Mouse (Mus musculus) CD4-positive helper T cell, adult 2 months (primary cell): ENCODE results near the gene Olig2.
"Not testable (repeated sequence)": the region's sequence is repeated elsewhere in the genome, so short reads cannot be mapped to it uniquely, and the experiment has no call there.

ENCODE experiments used
- DNase-seq: peaks from one replicate; pipeline ENCODE4 v3.0.0-alpha.2; 2012; ENCODE audit warnings: low read depth, missing footprints, low spot score

The Olig2 gene

GRCm38 (mm10) chr16:91226883-91227759, 1.9 kb downstream of the Olig2 start:
- no peak for DNase-seq

- no peak for DNase-seq
Measured at GRCm38 (mm10) chr16:91227760-91228043, 2.4 kb downstream of the Olig2 start.

DNA sequence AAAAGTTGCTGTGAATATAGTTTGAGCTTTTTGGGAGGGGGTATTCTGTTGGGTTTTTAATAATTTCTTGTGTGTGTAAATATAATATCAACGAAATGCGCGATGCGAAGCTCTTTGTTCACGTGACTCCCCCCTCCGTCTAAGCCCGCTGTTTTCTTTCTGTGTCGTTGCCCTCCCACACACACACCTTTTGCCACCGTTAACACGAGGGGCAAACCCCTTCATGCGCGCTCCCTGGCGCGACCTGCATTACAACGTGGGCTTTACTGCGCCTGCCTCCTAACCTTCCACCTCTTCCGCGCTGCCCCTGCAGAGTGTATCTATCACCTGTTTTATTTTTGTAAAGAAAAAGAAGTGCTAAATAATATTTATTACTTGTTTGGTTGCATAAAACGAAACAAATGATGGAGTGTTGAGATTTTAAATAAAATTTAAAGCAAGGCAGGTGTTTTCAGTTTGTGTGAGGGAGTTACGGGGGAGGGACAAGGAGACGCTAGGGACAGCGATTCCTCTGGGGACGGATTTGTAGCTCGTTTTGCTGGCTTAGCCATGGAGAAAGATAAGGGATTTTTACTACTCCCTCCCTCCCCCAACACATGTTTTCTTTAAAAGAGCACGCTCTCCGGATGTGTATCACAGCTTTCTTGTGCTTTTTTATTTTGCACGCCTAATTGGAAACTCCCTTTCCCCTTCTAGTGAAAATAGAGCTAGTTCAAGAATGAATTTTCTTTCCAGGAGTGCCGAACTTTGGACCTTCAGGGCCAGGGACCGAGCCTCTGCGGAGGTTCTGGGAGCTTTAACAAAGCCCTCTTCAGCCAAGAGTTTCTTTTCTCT, 3.2 kb downstream of the Olig2 start:
- no peak for DNase-seq

- DNase-seq: no peak
Measured at GRCm38 (mm10) chr16:91229072-91229348, 3.8 kb downstream of the Olig2 start.

GRCm38 (mm10) chr16:91229643-91230042, 4.4 kb downstream of the Olig2 start:
- no peak for DNase-seq

DNA sequence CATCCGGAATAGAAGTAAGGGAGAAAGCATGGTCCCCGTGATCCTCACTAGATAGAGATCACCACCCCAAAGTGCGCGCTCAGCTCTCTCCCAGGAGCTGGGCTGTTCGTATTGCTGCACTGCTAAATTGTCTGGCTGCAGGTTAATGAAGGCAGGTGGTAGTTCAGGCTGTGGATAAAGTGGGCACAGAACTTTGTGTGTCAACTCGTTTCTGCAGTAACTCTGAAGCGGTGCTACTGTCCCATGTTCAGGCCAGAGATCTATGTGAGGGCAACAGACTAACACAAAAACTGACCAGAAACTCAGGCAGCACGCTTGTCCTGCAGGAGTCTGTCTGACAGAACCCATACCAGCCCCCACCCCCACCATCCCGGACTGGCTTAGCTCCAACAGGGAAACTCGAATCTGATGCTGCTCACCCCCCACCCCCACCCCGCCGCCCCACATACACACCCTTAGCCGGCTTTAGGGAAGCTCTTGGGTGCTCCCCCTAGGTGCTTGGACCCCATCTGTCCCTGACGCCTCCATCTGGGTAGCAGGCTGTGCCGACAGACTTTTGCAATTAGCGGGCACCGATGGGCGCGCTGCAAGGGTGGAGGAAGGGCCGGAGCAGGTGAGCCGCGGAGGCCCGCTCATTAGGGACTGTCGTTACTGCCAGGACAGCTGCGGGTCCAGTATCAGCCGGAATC, 6.7 kb downstream of the Olig2 start:
- no peak for DNase-seq

- DNase-seq: no peak
Measured at GRCm38 (mm10) chr16:91232470-91233240, 7.4 kb downstream of the Olig2 start.

GRCm38 (mm10) chr16:91233241-91233944, 8.1 kb downstream of the Olig2 start:
- DNase-seq: no peak

DNA sequence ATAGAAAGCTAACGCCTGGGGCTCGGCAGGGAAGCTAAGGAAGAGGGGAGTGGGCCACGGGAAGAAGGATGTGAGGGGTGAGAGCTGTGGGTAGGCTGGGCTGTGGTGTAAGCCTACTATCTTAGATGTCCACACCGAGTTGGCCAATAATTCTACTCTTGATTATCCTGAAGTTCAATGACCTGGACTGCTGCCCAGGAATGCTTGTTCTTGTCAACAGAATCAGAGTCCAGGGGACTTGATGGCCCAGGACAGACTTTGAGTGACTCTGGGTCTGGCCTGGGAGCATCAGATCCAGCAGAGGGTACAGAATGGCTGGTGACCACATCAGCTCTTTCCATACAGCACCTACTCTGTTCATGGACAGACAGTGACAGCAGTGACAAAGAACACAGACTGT, 13.8 kb downstream of the Olig2 start:
- DNase-seq: no peak

DNA sequence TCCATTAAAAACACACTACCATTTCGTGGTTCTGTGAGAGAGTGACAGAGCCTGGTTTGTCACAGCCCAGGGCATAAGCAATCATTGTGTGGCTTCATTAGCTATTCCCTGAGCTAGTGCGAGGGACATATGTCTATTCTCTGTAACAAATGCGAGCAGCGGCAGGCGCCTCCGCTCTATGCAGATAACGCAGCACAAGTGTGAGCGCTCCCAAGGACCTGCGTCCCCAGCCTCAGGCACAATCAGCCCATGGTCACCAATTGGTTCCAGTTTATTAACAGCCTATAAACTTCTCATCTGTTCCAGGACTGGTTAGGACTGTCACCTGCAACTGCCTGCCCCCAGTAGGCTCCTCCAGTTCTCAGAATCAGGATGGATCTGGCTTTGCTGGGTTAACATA, 21.0 kb downstream of the Olig2 start:
- DNase-seq: no peak

GRCm38 (mm10) chr16:91255419-91256164, 30.3 kb downstream of the Olig2 start:
- DNase-seq: not testable (repeated sequence)

DNA sequence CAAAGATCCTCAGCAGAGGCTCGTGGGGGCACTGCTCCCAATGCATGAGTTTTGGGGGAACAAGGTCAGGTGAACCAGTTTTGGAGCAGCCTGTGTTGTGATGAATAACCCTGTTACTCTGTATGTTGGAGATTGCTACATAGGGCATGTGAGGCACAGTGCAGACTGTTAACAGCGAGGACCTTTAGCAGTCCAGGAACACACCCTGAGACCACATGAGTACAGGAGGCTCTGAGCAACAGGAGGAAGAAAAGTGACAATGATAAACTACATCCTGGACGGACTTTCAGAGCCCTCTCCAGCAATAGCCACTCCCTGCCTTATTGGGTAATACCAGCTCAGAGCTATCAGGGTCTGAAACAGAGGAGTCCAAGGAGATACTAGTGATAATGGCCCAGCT, 33.7 kb downstream of the Olig2 start:
- no peak for DNase-seq

GRCm38 (mm10) chr16:91260861-91261260, 35.6 kb downstream of the Olig2 start:
- no peak for DNase-seq

DNA sequence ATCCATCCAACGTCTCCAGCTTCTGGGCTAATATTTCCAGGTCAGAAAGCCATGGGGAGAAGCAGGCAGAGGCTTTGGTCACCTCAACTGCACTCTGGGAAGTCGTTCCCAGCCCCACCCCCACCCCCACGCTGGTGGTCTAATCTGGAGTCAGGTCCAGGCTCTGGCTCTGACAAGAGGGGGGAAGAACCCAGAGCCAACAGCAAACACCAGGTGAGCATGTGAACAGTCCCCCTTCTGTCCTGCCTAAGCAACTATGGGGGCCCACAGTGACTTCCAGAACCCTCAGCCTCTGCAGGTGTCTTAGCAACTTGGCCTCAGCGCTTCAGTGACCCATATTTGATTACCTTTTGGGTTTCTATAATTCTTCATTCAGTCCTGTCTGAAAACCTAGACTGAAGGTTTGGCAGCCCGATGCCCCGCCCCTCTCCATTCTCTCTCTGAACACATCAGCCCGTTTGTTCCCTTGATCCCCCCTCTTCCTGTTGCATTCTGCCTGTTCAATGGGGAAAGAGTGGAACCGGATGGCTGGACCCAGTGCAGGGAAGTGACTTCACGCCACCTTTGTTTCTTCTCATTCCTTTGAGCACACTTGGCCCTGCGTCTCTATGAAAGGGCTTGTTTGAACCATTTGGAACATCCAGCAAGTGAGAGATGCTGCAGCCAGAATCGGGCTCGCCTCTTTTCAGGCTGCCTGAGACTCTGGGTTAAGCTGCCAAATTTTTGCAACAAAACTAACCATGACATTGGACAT, 37.4 kb downstream of the Olig2 start:
- no peak for DNase-seq

DNA sequence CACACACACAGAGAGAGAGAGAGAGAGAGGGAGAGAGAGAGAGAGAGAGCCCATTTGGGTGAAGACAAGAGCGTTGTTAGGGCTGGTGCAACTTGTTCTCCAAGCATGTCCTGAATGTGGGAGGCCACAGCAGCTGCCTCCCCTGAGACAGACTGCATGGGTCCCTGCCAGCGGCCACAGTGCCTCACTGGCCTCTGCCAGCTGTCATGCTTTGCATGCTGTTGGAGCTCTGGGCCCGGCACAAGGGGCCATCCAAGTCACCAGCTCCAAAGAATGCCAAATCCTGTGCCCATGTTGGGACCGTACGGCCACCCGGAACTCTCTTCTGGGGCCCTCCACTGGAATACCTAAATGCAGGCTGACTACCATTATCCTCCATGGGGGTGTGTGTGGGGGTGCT, 40.7 kb downstream of the Olig2 start:
- no peak for DNase-seq

DNA sequence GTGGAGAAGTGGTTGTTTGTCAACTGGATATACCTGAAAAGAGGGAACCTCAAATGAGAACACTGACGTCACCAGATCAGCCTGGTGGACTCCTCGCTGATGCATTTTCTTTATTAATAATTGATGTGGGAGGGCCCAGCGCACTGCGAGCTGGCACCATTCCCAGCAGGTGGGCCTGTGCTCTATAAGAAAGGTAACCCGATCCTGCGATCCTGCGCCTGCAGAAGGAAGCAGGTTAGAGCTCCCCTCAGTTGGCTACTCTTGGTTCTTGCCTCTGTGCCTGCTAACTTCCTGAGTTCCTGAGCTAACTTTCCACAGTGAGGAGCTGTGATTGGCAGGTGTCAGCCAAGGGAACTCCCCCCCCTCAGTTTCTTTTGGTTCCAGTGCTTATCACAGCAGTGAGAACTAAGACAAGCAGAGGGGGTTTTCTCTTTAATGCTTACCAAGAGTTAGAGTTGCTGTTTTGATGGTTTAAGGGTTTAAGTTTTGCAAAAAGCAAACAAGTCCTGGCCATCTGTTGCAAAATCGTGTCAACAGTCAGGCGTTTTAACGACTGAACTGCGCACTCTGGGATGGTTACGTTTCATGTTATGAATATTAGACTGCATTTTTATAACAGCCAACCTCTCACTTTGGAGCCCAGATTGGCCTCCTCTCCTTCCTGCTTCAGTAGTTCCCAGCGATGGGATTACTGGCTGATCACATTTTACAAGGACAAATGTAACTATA, 43.6 kb downstream of the Olig2 start:
- DNase-seq: no peak

GRCm38 (mm10) chr16:91269468-91270211, 44.4 kb downstream of the Olig2 start, which contains the start of gene Olig1:
Gene Olig1 (plus strand): TSS chr16:91269772.
- DNase-seq: no peak
